Mouse (Mus musculus) ES-E14 (cell line): Measurements from ENCODE around the gene Hsd3b4.
"Not testable (repeated sequence)": the region's sequence is repeated elsewhere in the genome, so short reads cannot be mapped to it uniquely, and the experiment has no call there.

ENCODE experiments used
- HCFC1 ChIP-seq: IDR thresholded peaks from 2 replicates; pipeline ENCODE4 v1.6.1; 2012; ENCODE audit warnings: low read length, inconsistent platforms, borderline replicate concordance; ENCODE audit not compliant: insufficient read depth
- MAFK ChIP-seq: IDR thresholded peaks from 2 replicates; pipeline ENCODE4 v1.6.1; 2014; ENCODE audit warnings: mild to moderate bottlenecking, low read depth, low read length, inconsistent platforms; ENCODE audit not compliant: insufficient read depth

GRCm38 (mm10) chr3:98471057-98471456 is 39.3 kb downstream of the Hsd3b4 start:
- TF ChIP-seq MAFK, HCFC1: not testable (repeated sequence)
